Mouse (Mus musculus) hindbrain, embryonic 13.5 days (tissue): Measurements from ENCODE around the gene Rhou. TPM values are rescaled to one million over a fixed set of nuclear protein-coding genes. Genes with fewer than 3 reads are reported as not detected.

Experiments
- ATAC-seq: fragments of 200-750 bp; cut with Nextera tagmentation; 2 replicates; pipeline ENCODE4 v1.8.0; 2017; ENCODE audit warnings: moderate TSS enrichment; ENCODE audit not compliant: low FRiP score
- H3K27ac ChIP-seq: fragments of 300-500 bp; sonication (generic); 2 replicates; pipeline ENCODE4 v1.5.1; 2015; ENCODE audit warnings: inconsistent platforms, mild to moderate bottlenecking, moderate library complexity
- H3K27me3 ChIP-seq: fragments of 300-500 bp; sonication (generic); 2 replicates; pipeline ENCODE4 v1.6.1; 2015; ENCODE audit warnings: mild to moderate bottlenecking, inconsistent platforms
- H3K36me3 ChIP-seq: fragments of 300-500 bp; sonication (generic); 2 replicates; pipeline ENCODE4 v1.6.1; 2015; ENCODE audit warnings: mild to moderate bottlenecking, inconsistent platforms
- H3K4me1 ChIP-seq: fragments of 300-500 bp; sonication (generic); replicated peaks from 2 replicates; pipeline ENCODE4 v1.6.1; 2015; ENCODE audit warnings: inconsistent platforms
- H3K4me2 ChIP-seq: fragments of 300-500 bp; sonication (generic); 2 replicates; pipeline ENCODE4 v1.6.1; 2015; ENCODE audit warnings: inconsistent platforms, mild to moderate bottlenecking, moderate library complexity
- H3K4me3 ChIP-seq: fragments of 300-500 bp; sonication (generic); 2 replicates; pipeline ENCODE4 v1.5.1; 2015; ENCODE audit warnings: mild to moderate bottlenecking, inconsistent platforms
- H3K9ac ChIP-seq: fragments of 300-500 bp; sonication (generic); 2 replicates; pipeline ENCODE4 v1.6.1; 2015; ENCODE audit warnings: mild to moderate bottlenecking, inconsistent platforms
- H3K9me3 ChIP-seq: fragments of 300-500 bp; sonication (generic); 2 replicates; pipeline ENCODE4 v1.6.1; 2016; ENCODE audit warnings: inconsistent platforms
- WGBS: fragments of 180-500 bp; shearing (Covaris S2); methylation state at CpG from one replicate; pipeline ENCODE4 v1.1.7; 2015; 5-methylcytosine and 5-hydroxymethylcytosine counted together
- polyA plus RNA-seq: library from polyadenylated mRNA; unstranded; fragments of >200 nt; fragmentation: Nextera tagmentation; extraction: Ambion mirVana; gene quantifications from 2 replicates; pipeline ENCODE4 v1.2.1, GENCODE M21; 2015

The Rhou gene
- polyA plus RNA-seq, 1 experiment from 2014 or later, result 11.3 TPM

- Histone ChIP-seq H3K27ac (peak overlapping the region; percentile 93), H3K4me3 (peak overlapping the region; percentile 79), H3K4me1 (peaks cover 24% of the 10 kb centered on the region), H3K36me3 (peaks cover 29% of the 10 kb centered on the region), H3K9ac (peak overlapping the region; percentile 89), H3K9me3 (no peaks in the 10 kb centered on the region), H3K4me2 (peak overlapping the region; percentile 79), H3K27me3 (no peaks in the 10 kb centered on the region)
- peak; percentile 74 for ATAC-seq
- WGBS, result under 1% methylated on average over 69 of the region's 77 CpGs
Observed at GRCm38 (mm10) chr8:123653994-123654569, 353 bp downstream of the Rhou start.

GRCm38 (mm10) chr8:123654763-123655162 lies 1.0 kb downstream of the Rhou start:
- WGBS, result 17% methylated on average over 5 of the region's 5 CpGs
- peak overlapping the region; percentile 79 for H3K4me3 ChIP-seq
- H3K4me2 ChIP-seq, result peak overlapping the region; percentile 79
- H3K9ac ChIP-seq, result peak overlapping the region; percentile 89
- no peaks in the 10 kb centered on the region for H3K27me3 ChIP-seq
- peaks cover 33% of the 10 kb centered on the region for H3K36me3 ChIP-seq
- peak overlapping the region; percentile 23; the same call in 1 of the 2 replicates for H3K27ac ChIP-seq
- no peaks in the 10 kb centered on the region for H3K9me3 ChIP-seq
- peaks cover 26% of the 10 kb centered on the region for H3K4me1 ChIP-seq
- no peak for ATAC-seq

GRCm38 (mm10) chr8:123655351-123655779 lies 1.6 kb downstream of the Rhou start:
- Histone ChIP-seq H3K27ac (peak overlapping the region; percentile 23; the same call in 1 of the 2 replicates), H3K4me3 (peak overlapping the region; percentile 79), H3K9ac (peak overlapping the region; percentile 89), H3K4me2 (peak overlapping the region; percentile 79), H3K9me3 (no peaks in the 10 kb centered on the region), H3K4me1 (peaks cover 26% of the 10 kb centered on the region), H3K36me3 (peaks cover 38% of the 10 kb centered on the region), H3K27me3 (no peaks in the 10 kb centered on the region)
- 3% methylated on average over 8 of the region's 8 CpGs for WGBS
- ATAC-seq, result no peak

- Histone ChIP-seq H3K9me3 (no peaks in the 10 kb centered on the region), H3K4me2 (no peak overlapping the region), H3K36me3 (peaks cover 60% of the 10 kb centered on the region), H3K27me3 (no peaks in the 10 kb centered on the region), H3K4me1 (peaks cover 26% of the 10 kb centered on the region), H3K9ac (no peak overlapping the region), H3K4me3 (no peak overlapping the region), H3K27ac (no peak overlapping the region)
- ATAC-seq, result no peak
- whole genome bisulfite sequencing, result 95% methylated on average over 8 of the region's 8 CpGs
Observed at GRCm38 (mm10) chr8:123657826-123658225, 4.1 kb downstream of the Rhou start.

GRCm38 (mm10) chr8:123659469-123660057 lies 5.8 kb downstream of the Rhou start:
- Histone ChIP-seq H3K9ac (no peak overlapping the region), H3K4me2 (no peak overlapping the region), H3K4me1 (peaks cover 20% of the 10 kb centered on the region), H3K4me3 (no peak overlapping the region), H3K36me3 (peaks cover 77% of the 10 kb centered on the region), H3K27me3 (no peaks in the 10 kb centered on the region), H3K27ac (no peak overlapping the region), H3K9me3 (no peaks in the 10 kb centered on the region)
- WGBS, result 82% methylated on average over 10 of the region's 10 CpGs
- ATAC-seq, result no peak

- no peak overlapping the region for H3K9ac ChIP-seq
- no peaks in the 10 kb centered on the region for H3K9me3 ChIP-seq
- H3K4me1 ChIP-seq, result 0 out of 2 replicates have a peak, but pooled peaks cover 2% of the 10 kb centered on the region
- no peak overlapping the region for H3K4me2 ChIP-seq
- no peaks in the 10 kb centered on the region for H3K27me3 ChIP-seq
- ATAC-seq, result no peak
- no peak overlapping the region for H3K4me3 ChIP-seq
- no peak overlapping the region for H3K27ac ChIP-seq
- peaks cover 76% of the 10 kb centered on the region for H3K36me3 ChIP-seq
- 87% methylated on average over 11 of the region's 11 CpGs for WGBS
Observed at GRCm38 (mm10) chr8:123661515-123661914, 7.8 kb downstream of the Rhou start.

GRCm38 (mm10) chr8:123665580-123665979 lies 11.9 kb downstream of the Rhou start:
- Histone ChIP-seq H3K9ac (no peak overlapping the region), H3K27me3 (no peaks in the 10 kb centered on the region), H3K36me3 (peaks cover 44% of the 10 kb centered on the region), H3K27ac (no peak overlapping the region), H3K4me3 (no peak overlapping the region), H3K9me3 (no peaks in the 10 kb centered on the region), H3K4me2 (no peak overlapping the region), H3K4me1 (peaks cover under 1% of the 10 kb centered on the region; the same call in 1 of the 2 replicates)
- WGBS, result 93% methylated on average over 6 of the region's 6 CpGs
- ATAC-seq, result no peak

GRCm38 (mm10) chr8:123666832-123667231 lies 13.1 kb downstream of the Rhou start:
- no peak for ATAC-seq
- H3K9ac ChIP-seq, result no peak overlapping the region
- peaks cover 31% of the 10 kb centered on the region for H3K36me3 ChIP-seq
- 83% methylated on average over 1 of the region's 1 CpGs for WGBS
- H3K27ac ChIP-seq, result no peak overlapping the region
- no peaks in the 10 kb centered on the region for H3K27me3 ChIP-seq
- peaks cover 8% of the 10 kb centered on the region; the same call in 1 of the 2 replicates for H3K4me1 ChIP-seq
- H3K9me3 ChIP-seq, result no peaks in the 10 kb centered on the region
- H3K4me2 ChIP-seq, result no peak overlapping the region
- no peak overlapping the region for H3K4me3 ChIP-seq

- Histone ChIP-seq H3K27ac (no peak overlapping the region), H3K27me3 (no peaks in the 10 kb centered on the region), H3K4me2 (no peak overlapping the region), H3K4me3 (no peak overlapping the region), H3K4me1 (peaks cover 8% of the 10 kb centered on the region; the same call in 1 of the 2 replicates), H3K36me3 (peaks cover 14% of the 10 kb centered on the region), H3K9ac (no peak overlapping the region), H3K9me3 (no peaks in the 10 kb centered on the region)
- 32% methylated on average over 4 of the region's 4 CpGs for WGBS
- no peak for ATAC-seq
Observed at GRCm38 (mm10) chr8:123668681-123669080, 15.0 kb downstream of the Rhou start.

GRCm38 (mm10) chr8:123670766-123671165 lies 17.0 kb downstream of the Rhou start:
- Histone ChIP-seq H3K36me3 (no peaks in the 10 kb centered on the region), H3K27ac (no peak overlapping the region), H3K27me3 (no peaks in the 10 kb centered on the region), H3K9ac (no peak overlapping the region), H3K4me1 (peaks cover 16% of the 10 kb centered on the region), H3K9me3 (no peaks in the 10 kb centered on the region), H3K4me3 (no peak overlapping the region), H3K4me2 (no peak overlapping the region)
- no peak for ATAC-seq
- 56% methylated on average over 7 of the region's 7 CpGs for WGBS

- Histone ChIP-seq H3K27ac (no peak overlapping the region), H3K9me3 (no peaks in the 10 kb centered on the region)
- ATAC-seq, result no peak
Observed at GRCm38 (mm10) chr8:123671454-123671853, 17.7 kb downstream of the Rhou start.

GRCm38 (mm10) chr8:123672648-123673047 lies 18.9 kb downstream of the Rhou start:
- no peak overlapping the region for H3K4me2 ChIP-seq
- no peaks in the 10 kb centered on the region for H3K9me3 ChIP-seq
- ATAC-seq, result no peak
- H3K27me3 ChIP-seq, result no peaks in the 10 kb centered on the region
- H3K9ac ChIP-seq, result no peak overlapping the region
- H3K27ac ChIP-seq, result no peak overlapping the region
- no peaks in the 10 kb centered on the region for H3K36me3 ChIP-seq
- H3K4me1 ChIP-seq, result peaks cover 20% of the 10 kb centered on the region
- H3K4me3 ChIP-seq, result no peak overlapping the region
- WGBS, result 70% methylated on average over 6 of the region's 6 CpGs

More at GRCm38 (mm10) chr8:123671454-123671853, 17.7 kb downstream of the Rhou start:
- H3K36me3 ChIP-seq, result no peaks in the 10 kb centered on the region
- H3K4me3 ChIP-seq, result no peak overlapping the region
- H3K27me3 ChIP-seq, result no peaks in the 10 kb centered on the region
- no peak overlapping the region for H3K4me2 ChIP-seq
- peaks cover 20% of the 10 kb centered on the region for H3K4me1 ChIP-seq
- WGBS, result 67% methylated on average over 7 of the region's 7 CpGs
- no peak overlapping the region for H3K9ac ChIP-seq

GRCm38 (mm10) chr8:123675611-123676010 lies 21.9 kb downstream of the Rhou start:
- no peaks in the 10 kb centered on the region for H3K36me3 ChIP-seq
- H3K4me3 ChIP-seq, result no peak overlapping the region
- no peak overlapping the region for H3K4me2 ChIP-seq
- no peak overlapping the region for H3K9ac ChIP-seq
- H3K9me3 ChIP-seq, result no peaks in the 10 kb centered on the region
- peaks cover 19% of the 10 kb centered on the region for H3K4me1 ChIP-seq
- no peaks in the 10 kb centered on the region for H3K27me3 ChIP-seq
- ATAC-seq, result no peak
- 57% methylated on average over 5 of the region's 5 CpGs for WGBS
- H3K27ac ChIP-seq, result peak overlapping the region; percentile 55
